Mouse (Mus musculus) megakaryocyte, embryonic 14.5 days (primary cell): Measurements from ENCODE around the gene Srms.

Source experiments
- FLI1 ChIP-seq: IDR thresholded peaks from 2 replicates; pipeline ENCODE4 v1.6.1; 2012; ENCODE audit warnings: low read length, inconsistent platforms, mixed read lengths
- GATA1 ChIP-seq: IDR thresholded peaks from 3 replicates; pipeline ENCODE4 v1.6.1; 2012; ENCODE audit warnings: mixed read lengths, low read length, inconsistent platforms, borderline replicate concordance

DNA sequence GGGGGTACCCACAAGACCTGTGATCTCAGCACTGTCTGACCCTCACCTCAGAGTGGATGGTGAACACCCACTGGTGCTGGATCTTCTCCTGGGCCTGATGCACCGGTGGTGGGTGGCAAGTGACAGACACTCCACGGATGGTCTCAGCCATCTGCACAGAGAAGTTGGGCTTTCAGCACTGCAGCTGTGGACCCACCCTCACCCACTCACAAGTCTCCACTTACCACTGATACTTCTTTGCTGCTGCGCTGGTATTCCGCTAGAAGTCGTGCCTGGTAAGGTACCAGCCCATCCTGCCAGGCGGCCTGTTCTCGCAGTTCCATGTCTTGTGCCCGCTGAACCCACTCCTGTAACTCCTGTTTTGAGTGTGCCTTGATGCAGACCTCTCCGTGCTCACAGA, 26.3 kb upstream of the Srms start:
- TF ChIP-seq GATA1 (no peak), FLI1 (no peak)
